Mouse (Mus musculus) adrenal gland, postnatal 14 days (tissue): Measurements from ENCODE around the gene Zfyve26. TPM values are rescaled to one million over a fixed set of nuclear protein-coding genes. Genes with fewer than 3 reads are reported as not detected.
A peak's percentile ranks its signal among the peaks of the same experiment; 100 is the strongest.
"Not testable (repeated sequence)": the region's sequence is repeated elsewhere in the genome, so short reads cannot be mapped to it uniquely, and the experiment has no call there.

Source experiments
- DNase-seq: peaks from one replicate; pipeline ENCODE4 v3.0.0; 2021; ENCODE audit warnings: mixed read lengths
- total RNA-seq: library from RNA; stranded (reverse); gene quantifications from 2 replicates; pipeline ENCODE4 v1.2.3, GENCODE M21; 2021

Zfyve26 gene
- total RNA-seq, 1 experiment from 2014 or later = 22.0 TPM

- DNase-seq = no peak
These were observed 36.0 kb downstream of the Zfyve26 start for GRCm38 (mm10) chr12:79260154-79260553.

- DNase-seq = no peak
These were observed 41.1 kb downstream of the Zfyve26 start for GRCm38 (mm10) chr12:79254975-79255374.

- peak; percentile 14 for DNase-seq
These were observed 42.6 kb downstream of the Zfyve26 start for GRCm38 (mm10) chr12:79253294-79254053.

- no peak for DNase-seq
These were observed 48.0 kb downstream of the Zfyve26 start for GRCm38 (mm10) chr12:79248110-79248509.

- DNase-seq = no peak
These were observed 53.2 kb downstream of the Zfyve26 start for GRCm38 (mm10) chr12:79242921-79243320.

GRCm38 (mm10) chr12:79241985-79242384 lies 54.1 kb downstream of the Zfyve26 start:
- DNase-seq = no peak

GRCm38 (mm10) chr12:79235485-79236080 lies 60.5 kb downstream of the Zfyve26 start:
- peak; percentile 12 for DNase-seq

GRCm38 (mm10) chr12:79217511-79217910 lies 78.6 kb downstream of the Zfyve26 start:
- DNase-seq = no peak

GRCm38 (mm10) chr12:79211447-79211846 lies 84.7 kb downstream of the Zfyve26 start:
- no peak for DNase-seq

- peak; percentile 53 for DNase-seq
These were observed 87.2 kb downstream of the Zfyve26 start, which contains the start of gene Rdh12 for GRCm38 (mm10) chr12:79208703-79209464. Gene Rdh12, plus strand, starts transcription at chr12:79208914.

GRCm38 (mm10) chr12:79201882-79202281 lies 94.2 kb downstream of the Zfyve26 start:
- no peak for DNase-seq

- no peak for DNase-seq
These were observed 99.0 kb downstream of the Zfyve26 start for GRCm38 (mm10) chr12:79197105-79197504.

- DNase-seq = peak; percentile 82
These were observed 102.7 kb downstream of the Zfyve26 start for GRCm38 (mm10) chr12:79193441-79193840.

- DNase-seq = no peak
These were observed 103.9 kb downstream of the Zfyve26 start, which contains the start of gene Rdh11 for GRCm38 (mm10) chr12:79192193-79192592. Gene Rdh11, minus strand, starts transcription at chr12:79192293.

GRCm38 (mm10) chr12:79191701-79192100 lies 104.4 kb downstream of the Zfyve26 start:
- peak; percentile 88 for DNase-seq

GRCm38 (mm10) chr12:79190931-79191673 lies 105.0 kb downstream of the Zfyve26 start:
- DNase-seq = peak; percentile 74

GRCm38 (mm10) chr12:79185160-79185559 lies 110.9 kb downstream of the Zfyve26 start:
- not testable (repeated sequence) for DNase-seq

Other genes starting within 250 kb of the Zfyve26 start
- gene Pigh, start 206.7 kb downstream of the Zfyve26 start, total RNA-seq = 8.2 and 10.0 TPM in 2 replicates
- not detected in 2 replicates for gene Arg2, start 165.5 kb downstream of the Zfyve26 start, total RNA-seq
- 70.7 and 75.4 TPM in 2 replicates for gene Vti1b, start 123.6 kb downstream of the Zfyve26 start, total RNA-seq
- 15.5 and 18.7 TPM in 2 replicates for gene Rdh11, start 104.0 kb downstream of the Zfyve26 start, total RNA-seq
- 0.59 and 1.0 TPM in 2 replicates for gene Rdh12, start 87.4 kb downstream of the Zfyve26 start, total RNA-seq
- 1.1 and 1.6 TPM in 2 replicates for gene Rad51b, start 978 bp upstream of the Zfyve26 start, total RNA-seq